Mouse (Mus musculus) kidney, postnatal 10 days (tissue): ENCODE data around the gene Gzmk.
"Not testable (repeated sequence)": the region's sequence is repeated elsewhere in the genome, so short reads cannot be mapped to it uniquely, and the experiment has no call there.

Experiments used
- DNase-seq: peaks from one replicate; pipeline ENCODE4 v3.0.0; 2021; ENCODE audit warnings: mixed read lengths

Gene Gzmk

DNA sequence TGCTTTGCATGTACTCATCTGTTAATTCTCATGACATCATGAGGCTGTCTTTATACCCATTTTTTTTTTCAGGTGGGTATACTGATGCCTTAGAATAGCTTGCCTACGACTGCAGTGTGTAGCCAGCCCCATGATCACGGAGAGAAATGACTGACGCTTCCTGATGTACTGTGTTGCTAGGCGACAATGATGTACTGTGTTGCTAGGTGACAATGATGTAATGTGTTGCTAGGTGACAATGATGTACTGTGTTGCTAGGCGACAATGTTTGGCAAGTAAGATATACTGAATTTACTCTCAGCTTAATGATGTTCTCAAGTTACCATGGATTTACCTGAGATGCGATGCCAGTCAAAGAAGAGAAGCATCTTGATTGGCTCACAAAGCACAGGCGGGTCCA lies at the start of gene Gzmk:
Gene Gzmk (minus strand): TSS at position 98 of the 400 bp plus-strand sequence.
- no peak for DNase-seq

DNA sequence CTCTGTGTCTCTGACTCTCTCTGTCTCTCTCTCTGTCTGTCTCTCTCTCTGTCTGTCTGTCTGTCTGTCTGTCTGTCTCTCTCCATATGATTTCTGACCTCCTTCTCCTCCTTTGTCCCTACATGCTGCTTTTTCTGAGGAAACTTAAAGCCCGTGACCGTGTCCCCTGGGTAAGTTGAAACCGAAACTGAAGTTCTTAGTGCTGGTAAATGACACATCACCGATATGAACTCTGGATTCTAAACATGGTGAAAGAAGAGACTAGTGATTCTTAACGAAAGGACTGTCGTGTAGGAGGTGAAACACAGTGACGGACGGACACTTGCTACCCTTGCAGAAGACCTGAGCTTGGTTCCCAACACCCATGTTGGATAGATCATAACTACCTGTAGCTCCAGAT lies 45.5 kb upstream of the Gzmk start:
- no peak for DNase-seq

DNA sequence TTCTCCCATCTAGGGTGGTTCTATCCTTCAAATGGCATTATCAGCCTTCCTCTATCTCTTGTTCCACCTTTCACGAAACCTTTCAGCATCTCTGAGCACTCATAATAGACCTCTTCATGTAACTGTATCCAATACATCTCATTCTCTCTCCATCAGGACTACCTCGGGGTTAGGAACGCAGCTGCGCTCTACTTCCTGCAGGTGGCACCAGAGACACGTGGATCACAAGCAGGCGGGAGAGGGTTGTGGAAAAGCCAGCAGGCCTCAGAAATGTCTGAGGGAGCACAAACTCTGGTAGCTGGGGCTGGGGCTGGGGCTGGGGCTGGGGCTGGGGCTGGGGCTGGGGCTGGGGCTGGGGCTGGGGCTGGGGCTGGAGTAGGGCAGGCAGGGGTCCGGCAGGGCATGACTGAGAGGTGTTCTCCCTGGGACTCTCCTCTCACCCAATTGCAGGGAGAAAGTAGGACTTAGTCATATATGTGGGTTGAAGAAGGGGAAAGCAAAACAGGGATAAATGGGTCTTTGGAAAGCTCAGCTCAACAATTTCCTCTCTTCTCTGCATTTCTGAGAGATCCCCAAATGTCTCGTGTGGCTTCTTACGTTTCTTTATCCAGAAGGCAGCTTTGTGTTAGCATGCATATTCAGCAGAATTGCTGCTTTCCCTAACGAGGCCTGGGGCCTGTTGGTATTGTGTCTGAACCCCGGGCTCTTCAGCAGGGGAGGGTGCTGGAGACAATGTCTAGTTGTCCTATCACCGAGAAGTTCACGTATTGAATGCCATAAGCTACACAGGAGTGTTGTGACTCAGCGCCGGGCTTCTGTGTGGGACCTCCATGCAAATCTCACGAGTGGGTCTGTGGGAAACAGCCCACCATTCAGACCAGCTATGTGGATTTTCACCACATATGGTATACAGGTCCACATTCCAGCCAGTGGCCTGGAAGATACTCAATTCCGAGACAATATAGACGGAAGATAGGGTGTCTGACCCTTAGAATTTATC lies 44.4 kb upstream of the Gzmk start:
- peak; percentile 87 for DNase-seq

DNA sequence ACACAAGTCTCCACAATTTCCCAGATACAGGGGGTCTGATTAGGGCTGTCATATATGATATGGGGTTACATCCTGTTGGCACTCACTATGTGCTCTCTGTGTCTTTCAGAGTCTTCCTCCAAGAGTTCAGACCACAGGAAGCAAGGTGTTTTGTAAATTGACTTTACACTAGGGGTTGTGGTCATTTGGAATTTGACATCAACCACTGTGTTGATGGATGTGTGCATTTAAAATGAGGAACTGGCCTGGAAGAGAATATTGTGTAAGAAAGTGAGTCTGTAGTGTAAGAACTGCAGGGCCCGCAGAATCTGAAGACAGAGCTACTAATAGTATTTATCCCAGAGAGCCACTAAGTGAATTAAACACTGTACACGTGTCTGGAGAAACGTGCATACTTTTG lies 41.5 kb upstream of the Gzmk start:
- no peak for DNase-seq

GRCm38 (mm10) chr13:113266495-113266951 lies 40.8 kb upstream of the Gzmk start:
- peak; percentile 86 for DNase-seq

DNA sequence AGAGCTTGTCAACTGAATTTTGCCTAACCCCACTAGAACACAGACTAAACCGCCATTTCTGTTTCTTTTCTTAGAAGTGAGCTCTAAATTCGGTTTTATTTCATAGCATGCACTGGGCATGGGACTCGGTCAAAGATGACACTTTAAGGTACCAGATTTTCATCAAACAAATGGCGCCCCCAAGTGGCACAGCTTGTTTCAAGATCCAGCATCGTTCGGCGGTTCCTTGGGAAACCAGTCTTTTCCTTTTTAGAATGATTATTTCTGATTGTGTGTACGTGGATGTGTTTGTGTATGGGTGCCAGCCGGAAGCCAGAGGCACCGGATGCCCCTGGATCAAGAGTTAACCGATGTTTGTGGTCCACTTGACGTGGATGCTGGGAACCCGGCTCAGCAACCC lies 39.5 kb upstream of the Gzmk start:
- DNase-seq, result peak; percentile 78

DNA sequence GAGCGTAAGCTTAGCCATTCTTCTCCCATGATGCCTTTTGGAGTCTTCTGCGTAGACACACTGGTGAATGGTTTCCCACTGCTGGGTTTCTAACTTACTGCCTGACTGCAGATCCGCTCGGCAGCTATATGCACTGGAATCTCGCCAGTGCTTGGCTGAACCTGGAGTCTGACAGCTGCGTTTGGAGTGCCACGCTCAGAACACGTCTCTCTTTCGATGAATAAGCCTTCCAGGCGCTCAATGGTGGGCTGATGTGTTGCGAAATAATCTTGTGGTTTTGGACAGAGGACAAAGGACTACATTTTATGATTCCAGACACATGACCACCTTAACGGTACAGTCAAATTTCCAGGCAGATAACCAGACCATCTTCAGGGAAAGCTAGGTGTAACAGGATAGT lies 37.1 kb upstream of the Gzmk start:
- no peak for DNase-seq

DNA sequence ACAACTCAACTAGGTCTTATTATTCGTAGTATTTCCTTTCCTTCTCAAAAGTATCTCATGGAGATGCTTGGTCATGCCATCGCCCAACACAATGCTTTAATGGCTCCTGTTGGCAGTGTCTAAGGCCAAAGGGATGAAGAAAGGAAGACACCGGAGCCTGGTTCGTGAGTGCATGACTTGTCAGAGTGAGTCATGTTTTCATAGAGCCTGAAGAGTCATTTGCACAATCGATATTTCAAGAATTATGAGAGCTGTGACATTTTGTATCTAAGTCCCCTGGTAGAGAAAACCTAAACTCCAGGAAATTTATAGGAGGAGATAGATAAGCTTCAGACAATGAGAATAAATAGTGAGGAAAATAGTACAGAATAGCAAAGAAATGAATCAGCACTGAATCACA lies 33.5 kb upstream of the Gzmk start:
- no peak for DNase-seq

DNA sequence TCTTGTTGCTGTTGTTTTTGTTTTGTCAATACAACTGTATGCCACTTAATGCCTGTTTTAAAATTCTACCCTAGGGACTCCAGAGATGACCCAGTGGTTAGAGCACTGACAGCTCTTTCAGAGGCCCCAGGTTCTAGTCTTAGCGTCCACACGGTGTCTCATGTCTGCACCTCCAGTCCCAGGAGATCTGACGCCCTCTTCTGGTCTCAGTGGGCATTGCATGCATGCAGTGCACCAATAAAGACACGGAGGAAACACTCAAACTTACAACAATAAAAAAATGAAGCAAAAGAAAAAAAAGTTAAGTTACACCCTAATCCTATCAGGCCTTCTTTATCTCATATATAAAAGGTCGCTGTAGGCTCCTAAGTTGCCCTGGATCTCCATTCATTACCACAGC lies 31.5 kb upstream of the Gzmk start:
- no peak for DNase-seq

DNA sequence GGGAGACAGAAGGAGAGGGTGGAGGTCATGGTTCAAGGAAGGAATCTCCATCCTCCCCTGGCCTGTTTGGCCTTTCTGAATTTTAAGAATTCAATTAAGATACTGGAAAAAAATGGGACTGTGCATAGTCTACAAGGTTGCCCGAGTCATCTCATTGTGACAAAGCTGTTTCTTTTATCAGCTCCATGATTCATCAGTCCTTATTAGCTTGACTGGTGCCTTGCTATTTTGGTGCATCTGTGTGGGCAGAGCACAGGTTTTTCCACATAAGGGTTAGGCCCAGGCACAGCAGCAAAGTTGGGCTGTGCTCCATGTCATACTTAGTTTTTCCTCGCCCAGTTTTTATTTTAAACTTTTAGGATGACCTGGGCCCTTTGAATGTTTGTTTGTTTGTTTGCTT lies 31.1 kb upstream of the Gzmk start:
- DNase-seq, result no peak

DNA sequence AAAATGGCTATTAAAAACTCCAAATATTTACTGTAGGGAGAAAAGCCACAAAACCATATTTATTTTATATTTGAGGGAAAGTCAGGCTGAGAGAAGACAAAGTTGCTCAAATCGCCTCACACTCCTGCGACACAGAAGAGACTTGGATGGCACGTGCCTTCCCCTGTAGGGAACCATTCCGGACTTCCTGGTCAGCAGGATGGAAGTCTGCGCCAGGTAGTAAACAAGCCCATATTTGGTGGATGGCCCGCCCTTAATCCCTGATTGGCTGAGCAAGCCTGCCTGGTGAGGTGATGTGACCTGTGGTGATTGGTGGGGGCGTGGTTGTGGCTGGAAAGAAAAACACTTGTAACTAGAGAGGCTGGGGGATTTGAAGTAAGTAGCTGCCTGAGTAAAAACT lies 26.9 kb upstream of the Gzmk start:
- DNase-seq, result not testable (repeated sequence)

GRCm38 (mm10) chr13:113245025-113245424 lies 19.3 kb upstream of the Gzmk start:
- no peak for DNase-seq

DNA sequence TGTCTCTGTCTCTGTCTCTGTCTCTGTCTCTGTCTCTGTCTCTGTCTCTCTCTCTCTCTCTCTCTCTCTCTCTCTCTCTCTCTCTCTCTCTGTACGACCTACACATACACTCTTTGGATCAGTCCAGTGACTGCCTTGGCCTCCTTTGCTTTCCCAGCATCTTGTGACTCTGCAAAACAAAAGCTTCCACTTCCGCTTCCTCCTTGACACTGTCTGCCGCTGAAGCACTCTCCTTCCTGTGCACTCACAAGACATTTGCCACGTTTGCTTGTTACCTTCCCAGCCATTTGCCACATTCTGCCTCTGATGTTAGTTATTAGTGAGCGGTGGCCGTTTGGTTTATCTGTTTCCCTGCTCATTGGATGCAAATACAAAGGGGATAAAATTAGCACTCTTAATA lies 16.4 kb upstream of the Gzmk start:
- DNase-seq, result no peak

DNA sequence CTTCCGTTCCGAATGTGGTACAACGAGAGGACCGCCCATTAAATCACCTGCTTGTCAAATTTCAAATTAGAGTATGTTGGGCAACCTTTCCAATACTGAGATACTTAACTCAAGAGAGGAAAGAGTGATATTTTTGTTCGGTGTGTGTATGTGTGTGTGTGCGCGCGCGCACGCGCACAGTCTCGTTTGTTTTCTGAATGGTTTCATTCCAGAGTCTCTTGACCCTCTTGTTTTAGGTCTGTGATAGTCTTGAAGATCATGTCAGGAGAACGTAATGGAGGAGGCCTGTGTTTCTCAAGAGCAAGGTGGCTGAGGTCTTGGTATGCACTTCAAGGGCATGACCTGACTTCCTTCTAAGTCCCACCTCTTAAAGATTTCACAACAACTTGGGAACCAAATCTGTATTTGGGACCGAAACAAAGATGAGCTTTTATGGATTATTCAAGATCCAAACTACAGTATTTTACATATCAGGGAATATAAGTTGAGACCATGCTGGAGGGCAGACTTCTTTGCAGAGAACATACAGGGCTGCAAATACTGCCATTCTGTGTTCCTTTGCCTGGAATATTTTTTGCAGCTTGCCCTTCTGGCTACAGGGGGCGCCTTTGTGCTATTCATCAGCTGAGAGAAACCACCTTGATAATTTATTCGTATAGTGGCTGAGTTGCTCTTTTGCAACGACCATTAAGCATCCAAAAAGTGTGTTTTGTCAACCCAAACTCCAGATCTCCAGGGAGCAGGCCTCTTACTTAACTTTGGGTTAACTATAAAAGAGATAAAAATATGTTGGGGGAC lies 2.2 kb upstream of the Gzmk start:
- peak; percentile 40 for DNase-seq

- DNase-seq, result no peak
Measured at GRCm38 (mm10) chr13:113227076-113227475, 1.4 kb upstream of the Gzmk start.

DNA sequence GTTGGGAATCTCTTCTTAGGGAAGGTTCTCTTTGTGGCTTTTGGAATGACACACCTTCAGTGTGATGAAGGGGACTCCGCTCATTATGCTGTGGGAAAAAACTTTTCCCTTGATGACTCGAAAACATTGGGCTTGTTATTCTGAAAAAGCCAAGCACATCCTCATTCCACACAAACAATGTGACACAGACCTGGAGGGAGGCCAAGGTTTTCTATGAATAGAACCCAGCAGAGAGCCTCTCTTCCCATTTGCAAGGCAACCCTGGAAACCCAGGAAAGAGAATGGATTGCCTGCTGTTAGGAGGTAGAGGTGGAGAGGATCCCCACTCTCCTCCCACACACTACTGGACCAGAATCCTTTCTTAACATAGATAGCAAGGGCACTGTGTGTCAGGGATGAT lies 1.6 kb downstream of the Gzmk start:
- peak; percentile 86 for DNase-seq

DNA sequence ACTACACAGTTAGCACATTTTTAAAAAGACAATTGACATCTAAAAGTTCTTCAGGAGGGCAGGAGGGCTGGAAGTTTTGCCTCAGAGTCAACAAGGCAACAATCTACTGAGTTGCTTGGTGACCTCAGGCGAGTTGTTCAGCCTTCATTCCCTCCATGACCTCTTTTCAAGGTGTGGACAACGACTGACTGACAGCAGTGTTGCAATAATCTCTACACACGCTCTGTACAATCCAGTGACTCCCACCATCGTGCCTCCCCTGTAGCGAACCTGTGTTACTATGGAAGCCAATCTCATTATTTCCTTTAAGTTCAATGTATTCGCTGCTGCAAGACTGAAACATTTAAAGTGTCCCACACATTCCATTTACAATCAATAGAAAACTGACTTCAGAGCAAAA lies 3.9 kb downstream of the Gzmk start:
- DNase-seq, result no peak

- DNase-seq, result no peak
Measured at GRCm38 (mm10) chr13:113213865-113214264, 11.8 kb downstream of the Gzmk start.

DNA sequence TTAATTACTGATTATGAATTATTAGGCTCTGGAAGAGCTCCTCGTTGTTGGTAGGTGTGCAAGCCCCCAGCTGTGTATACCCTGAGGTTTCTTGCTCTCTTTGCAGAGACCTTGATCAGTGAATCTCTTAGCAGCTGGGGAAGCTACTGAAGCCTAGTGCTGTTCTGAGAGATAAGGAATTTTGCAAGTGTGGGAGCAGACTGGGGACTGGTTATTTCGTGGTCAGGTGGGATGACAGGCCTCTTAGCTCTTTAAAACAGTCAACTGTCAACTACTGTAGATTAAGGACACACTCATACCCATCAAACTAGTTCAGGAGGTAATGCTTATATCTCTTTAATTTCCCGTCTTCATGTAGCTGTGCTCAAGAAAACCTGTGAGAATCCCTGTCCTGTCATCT lies 13.3 kb downstream of the Gzmk start:
- no peak for DNase-seq

GRCm38 (mm10) chr13:113211345-113211744 lies 14.4 kb downstream of the Gzmk start:
- no peak for DNase-seq

DNA sequence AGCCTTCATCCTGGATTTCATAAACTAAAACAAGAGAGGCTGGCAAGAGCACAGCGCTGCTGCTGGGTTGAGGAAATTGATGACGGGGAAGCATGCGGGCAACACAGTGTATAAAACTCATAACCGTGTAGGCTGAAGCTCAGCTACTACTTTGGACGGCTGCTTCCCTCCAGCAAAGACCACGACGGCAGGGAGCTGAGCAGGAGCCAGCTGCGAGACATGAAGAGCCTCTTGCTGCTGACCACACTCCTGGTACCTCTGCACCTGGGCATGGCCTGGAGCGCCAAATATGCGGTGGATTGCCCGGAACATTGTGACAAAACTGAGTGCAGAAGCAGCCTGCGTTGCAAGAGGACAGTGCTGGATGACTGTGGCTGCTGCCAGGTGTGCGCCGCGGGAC lies 16.1 kb downstream of the Gzmk start, which contains the start of gene Esm1:
Gene Esm1 (plus strand): TSS at position 36 of the 400 bp plus-strand sequence.
- DNase-seq, result peak; percentile 14

GRCm38 (mm10) chr13:113205346-113205745 lies 20.4 kb downstream of the Gzmk start:
- peak; percentile 41 for DNase-seq

DNA sequence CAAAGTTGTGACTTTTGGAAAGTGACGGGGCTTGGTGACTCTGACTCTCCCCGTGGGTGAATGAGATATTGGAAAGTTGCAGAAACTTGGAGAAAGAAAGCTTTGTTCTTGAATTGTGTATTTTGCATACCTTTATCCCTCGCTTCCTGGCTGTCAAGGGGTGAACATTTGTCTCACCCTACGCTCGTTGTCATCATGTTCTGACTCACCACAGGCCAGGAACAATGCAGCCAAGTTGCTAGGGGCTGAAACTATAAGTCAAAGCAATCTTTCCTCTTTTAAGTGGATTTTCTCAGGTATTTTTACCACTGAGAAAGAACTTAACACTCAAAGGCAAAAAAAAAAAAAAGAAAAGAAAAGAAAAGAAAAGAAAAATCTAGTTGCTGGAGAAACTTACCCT lies 22.6 kb downstream of the Gzmk start:
- no peak for DNase-seq

DNA sequence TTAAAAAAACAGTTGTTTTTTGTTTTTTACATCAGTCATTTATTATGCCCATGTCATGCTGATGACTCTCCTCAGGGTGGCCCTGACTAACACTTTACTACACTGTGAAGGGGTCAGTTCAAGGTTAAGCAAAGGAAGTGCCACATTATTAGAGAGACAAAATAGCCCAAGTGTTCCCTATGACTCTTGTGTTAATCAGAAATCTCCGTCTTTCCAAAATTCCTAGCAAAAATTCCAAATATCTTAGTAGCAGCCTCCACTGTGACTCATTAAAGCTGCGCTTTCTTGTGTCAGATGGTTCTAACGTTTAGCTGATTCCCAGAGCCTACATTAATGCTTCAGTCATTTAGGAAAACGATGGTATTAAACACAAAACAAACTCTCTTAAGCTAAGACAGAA lies 23.5 kb downstream of the Gzmk start:
- no peak for DNase-seq
